Mouse (Mus musculus) thymus, postnatal 25 days (tissue): ENCODE measurements around the gene Lama5.

ENCODE experiments used
- DNase-seq: peaks from one replicate; pipeline ENCODE4 v3.0.0; 2022

The Lama5 gene

DNA sequence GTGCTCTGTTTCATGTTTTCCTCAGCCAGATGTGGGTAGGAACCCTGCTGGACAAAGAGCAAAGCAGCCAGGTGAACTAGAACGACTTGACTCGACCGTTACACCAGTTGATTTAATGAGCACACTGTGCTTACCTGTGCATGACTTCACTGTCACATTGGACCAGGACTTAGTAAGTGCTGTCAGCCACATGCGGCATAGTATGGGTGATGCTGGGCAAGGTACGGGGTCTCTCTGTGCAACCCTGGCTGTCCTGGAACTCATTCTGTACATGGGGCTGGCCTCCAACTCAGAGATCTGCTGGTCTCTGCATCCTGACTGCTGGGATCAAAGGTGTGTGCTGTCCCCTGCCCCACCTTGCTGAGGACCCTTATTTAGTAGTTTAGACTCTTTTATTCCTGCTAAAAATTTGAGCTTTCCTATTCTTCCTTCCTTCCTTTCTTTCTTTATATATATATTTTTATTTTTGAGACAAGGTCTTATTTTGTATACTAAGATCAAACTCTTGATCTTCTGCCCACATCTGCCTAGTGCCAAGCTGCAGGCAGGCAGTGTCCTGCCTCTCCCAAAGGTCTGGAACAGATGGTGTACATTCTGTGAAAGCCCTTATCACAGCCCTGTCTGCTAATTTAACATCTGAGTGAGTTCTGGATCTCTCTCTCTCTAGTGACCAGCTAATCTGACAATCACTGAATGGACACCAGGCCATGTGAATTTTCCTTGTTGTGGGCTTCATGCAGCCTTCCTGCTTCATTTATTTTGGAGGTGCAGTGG, 29.0 kb upstream of the Lama5 start:
- no peak for DNase-seq

DNA sequence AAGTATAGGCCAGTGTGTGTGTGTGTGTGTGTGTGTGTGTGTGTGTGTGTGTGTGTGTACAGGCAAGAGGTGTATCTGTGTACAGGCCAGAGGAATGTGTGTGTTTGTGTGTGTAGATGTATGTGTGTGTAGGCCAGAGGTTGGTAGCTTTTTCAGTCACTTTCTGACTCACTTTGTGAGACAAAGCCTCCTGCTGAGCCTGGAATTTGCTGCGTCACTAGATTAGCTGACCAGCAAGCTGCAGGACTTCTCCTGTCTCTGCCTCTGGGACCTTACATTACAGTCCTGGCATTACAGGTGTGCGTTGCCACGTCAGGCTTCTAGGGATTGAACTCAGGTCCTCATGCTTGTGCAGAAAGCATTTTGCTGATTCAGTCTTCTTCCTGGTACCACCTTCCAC, 26.2 kb upstream of the Lama5 start:
- no peak for DNase-seq

DNA sequence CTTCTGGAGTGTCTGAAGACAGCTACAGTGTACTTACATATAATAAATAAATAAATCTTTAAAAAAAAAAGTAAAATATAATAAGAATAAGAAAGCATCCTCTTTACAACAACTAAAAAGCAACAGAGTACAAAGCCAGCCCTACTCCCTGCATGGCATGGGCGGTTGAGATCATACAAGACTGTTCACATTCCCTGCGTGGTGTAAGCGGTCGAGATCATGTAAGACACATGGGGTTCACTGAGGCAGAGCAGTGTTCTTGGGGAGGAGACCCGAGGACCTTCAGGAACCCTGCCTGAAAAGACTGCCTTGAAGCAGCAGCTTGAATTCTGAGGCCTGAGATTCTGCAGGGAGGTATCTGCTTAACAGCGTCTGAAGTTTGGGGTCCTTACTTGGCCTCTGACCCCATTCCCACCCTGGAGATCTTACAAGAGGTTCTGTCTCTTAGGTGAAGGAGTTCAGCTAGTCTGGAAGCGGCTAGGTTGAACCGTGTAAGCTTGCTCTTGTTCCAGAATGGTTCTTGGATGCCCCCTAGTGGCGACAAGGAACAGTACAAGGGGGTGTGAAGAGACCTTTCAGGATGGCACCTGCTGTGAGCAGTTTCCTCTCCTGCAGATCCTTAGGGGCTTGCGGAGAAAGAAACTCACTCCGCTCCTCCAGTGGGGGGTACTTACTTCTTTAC, 25.4 kb upstream of the Lama5 start:
- DNase-seq, result peak; percentile 75

DNA sequence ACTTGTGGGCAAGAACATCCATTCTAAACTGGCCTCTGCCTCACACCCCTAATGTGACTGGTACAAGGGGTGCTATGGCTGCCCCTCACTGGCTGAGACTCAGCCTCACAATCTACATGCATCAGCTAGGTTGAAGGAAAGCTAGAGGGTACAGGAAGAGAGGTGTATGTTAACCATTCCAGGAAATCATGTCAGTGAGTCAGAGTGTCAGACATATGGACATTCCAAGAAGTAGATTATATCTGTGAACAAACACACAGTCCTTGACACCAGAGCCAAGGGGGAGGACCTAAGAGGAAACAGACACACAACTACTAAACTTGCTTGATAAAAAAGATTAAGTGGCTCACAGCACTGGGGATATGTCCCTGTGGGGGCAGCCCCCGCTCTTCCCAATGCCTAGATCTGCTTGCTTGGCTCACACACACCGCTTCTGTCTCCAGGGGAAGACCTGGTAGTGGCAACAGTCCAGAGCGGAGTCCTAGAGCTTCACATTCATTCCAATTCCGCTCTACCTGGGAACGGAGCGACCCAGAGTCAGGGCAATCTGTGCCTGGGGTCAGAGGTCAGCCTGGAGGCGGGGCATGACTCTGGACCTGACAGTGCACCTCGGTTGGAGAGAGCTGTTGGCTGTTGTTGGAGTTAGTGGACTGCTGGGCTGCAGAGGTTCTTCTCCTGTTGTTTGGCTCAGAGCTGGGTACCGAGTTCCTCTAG, 23.4 kb upstream of the Lama5 start:
- no peak for DNase-seq

GRCm38 (mm10) chr2:180247916-180248315, 22.3 kb upstream of the Lama5 start:
- no peak for DNase-seq

DNA sequence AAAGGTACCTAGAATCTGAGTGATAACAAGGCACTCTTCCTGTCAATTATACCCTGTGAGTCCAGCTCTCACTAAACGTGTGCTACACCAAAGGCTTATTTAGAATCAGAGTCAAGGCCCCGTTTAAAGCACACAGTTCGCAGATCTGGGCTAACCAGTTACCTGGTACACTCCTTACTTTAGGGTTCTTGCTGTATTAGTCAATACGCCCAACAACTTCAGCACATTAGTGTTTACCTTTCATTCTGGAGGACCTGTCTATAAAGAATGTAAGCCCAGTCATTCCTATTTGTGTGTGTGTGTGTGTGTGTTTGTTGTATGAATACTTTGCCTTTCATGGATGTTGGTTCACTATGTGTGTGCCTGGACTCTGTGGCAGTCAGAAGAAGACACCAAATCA, 17.4 kb upstream of the Lama5 start:
- DNase-seq, result no peak

DNA sequence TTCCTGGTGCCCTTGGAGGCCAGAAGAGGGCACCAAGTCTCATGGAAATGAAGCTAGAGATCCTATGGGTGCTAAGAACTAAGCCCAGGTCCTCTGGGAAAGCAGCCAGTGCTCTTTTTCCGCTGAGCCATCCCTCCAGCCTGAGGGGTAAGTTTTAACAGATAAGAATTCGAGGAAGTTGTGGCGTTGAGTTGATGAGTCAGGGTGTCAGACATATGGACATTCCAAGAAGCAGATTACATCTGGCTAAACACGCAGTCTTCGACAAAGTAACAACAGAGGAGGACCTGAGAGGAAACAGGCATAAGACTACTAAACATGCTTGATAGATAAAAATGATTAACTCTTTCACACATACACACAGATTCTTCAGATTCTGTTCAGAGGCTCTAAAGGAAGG, 12.9 kb upstream of the Lama5 start:
- no peak for DNase-seq

GRCm38 (mm10) chr2:180237601-180238345, 12.1 kb upstream of the Lama5 start:
- DNase-seq, result no peak

- DNase-seq, result no peak
Measured at GRCm38 (mm10) chr2:180236930-180237329, 11.3 kb upstream of the Lama5 start.

- DNase-seq, result no peak
Measured at GRCm38 (mm10) chr2:180236500-180236899, 10.8 kb upstream of the Lama5 start.

DNA sequence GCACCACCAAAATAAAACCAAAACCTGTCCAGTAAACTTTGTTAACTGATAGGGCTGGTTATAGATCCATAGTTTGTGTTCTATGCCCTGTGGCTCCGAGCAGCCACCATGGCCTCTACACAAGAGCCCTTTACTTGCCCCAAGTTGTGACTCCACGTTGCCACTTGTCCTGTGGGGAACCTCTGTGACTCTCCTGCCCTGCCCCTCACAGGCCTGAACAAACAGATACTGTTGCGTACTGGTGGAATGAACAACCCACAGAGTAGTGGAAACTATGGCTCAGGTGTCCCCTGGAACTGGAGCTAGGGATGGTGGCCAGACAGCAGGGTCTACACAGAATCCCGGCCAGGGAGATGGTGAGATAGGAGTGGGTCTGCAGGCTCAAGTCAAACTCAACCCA, 10.1 kb upstream of the Lama5 start:
- DNase-seq, result no peak

DNA sequence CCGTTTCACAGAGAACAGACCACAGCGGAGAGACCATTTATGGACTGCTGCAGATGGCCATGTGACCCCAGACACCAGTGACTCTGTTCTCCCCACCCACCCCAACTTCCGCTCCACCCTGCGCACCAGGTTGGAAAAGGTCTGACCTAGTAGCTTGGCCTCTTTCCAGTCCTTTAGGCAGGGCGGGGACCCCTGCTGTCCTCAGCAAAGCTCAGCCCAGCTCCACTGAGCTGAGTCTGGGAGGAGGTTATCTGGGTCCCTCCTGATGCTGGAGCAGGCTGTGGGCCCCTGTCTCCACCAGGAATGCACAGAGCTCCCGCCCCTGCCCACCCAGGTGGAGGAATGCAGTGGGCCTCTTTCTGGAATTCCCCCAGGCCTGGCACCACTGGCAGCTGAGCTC, 9.3 kb upstream of the Lama5 start:
- DNase-seq, result no peak

DNA sequence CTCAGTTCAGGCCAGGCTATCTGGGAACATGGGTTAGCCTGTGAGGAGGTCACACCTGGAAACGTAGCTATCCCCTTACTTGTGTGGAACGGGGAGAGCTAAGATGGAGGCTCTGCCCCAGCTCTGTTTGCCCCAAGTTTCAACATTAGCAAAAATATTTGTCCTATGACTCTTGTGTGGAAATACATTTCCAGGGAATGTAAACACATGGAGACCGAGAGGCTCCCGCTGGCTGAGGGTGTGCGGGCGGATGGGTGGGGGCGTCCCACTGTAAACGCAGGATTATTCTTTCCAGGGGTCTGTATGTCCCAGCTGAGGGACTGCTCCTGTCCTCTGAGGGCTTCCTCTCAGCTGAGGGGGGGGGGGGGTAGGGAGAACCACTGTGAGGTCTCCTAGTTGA, 8.7 kb upstream of the Lama5 start:
- no peak for DNase-seq

GRCm38 (mm10) chr2:180233101-180233904, 7.6 kb upstream of the Lama5 start:
- no peak for DNase-seq

- DNase-seq, result no peak
Measured at GRCm38 (mm10) chr2:180230482-180230881, 4.8 kb upstream of the Lama5 start.

DNA sequence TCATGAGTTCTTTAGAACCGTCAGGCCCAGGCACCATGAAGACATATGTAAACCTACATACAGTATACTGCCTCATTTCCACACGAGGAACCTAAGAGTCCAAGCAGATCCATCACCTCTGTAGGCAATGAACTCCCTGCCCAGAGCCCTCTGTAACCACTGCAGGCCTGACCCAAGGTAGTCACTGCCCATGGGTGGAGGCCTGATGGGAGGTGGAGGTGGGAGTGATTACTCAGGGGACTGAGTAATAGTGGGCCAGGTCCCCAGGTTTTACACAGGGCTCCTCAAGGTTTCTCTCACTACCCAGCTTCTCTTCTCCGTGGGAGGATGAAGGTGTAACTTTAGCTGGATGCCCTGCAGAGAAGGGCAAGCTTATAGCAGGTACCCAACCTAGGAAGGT, 3.5 kb upstream of the Lama5 start:
- DNase-seq, result no peak

DNA sequence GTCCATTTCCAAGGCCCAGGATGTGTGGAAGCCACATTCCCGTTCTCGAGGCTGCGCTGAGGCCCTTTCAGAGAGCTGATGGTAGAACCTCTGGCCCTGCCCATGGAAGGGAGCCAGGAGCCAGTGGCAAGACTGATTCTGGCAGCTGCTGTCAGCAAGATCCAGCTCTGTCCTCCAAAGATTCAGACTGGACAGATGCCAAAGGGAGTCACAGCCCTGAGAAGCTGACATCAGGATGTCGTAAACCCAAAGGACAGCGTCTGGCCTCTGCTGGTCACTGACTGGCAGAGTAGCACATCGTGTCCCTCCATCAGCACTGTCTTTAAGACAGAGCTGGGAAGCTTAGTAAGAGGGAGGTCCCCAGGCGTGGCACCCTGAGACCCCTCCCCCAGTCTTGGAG, 2.9 kb upstream of the Lama5 start:
- DNase-seq, result no peak

GRCm38 (mm10) chr2:180228060-180228458, 2.4 kb upstream of the Lama5 start:
- no peak for DNase-seq

DNA sequence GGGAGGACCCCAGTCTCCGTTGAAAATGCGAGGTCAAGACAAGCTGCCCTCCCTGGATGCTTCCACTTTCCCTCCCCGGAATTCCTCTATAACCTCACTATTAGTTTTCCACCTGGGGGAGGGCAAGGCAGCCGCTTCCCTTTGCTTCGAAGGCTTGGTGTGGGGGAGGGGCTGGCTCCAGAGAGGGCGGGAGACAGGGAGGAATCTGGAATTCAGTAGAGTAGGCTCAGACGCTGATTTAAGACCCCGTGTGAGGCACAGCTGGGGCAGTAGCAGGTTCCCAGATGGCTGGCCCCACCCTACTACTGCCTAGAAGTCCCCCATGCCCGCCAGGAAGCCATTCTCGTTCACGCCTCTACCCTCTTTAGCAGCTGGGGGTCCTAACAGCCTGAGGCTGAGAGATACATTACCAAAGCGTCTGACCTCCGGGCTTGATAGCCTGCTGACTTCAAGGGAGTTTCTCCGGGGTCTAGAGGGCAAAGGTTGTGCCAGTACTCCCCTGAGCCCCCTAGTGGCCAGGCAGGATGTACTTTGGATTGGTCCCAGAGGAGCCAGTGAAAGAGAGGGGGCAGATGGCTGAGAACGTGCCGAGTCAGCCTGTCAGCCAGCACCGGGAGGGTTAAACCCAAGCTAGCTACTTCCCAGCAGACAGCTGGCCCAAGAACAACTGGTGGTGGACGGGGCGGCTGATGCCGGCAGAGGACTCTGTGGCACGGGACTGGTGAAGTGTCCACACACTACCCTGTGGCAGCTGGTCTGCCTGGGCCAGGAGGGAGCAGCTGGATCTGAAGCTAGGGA, 1.8 kb upstream of the Lama5 start:
- peak; percentile 50 for DNase-seq

GRCm38 (mm10) chr2:180225044-180225761, 456 bp downstream of the Lama5 start:
- no peak for DNase-seq

DNA sequence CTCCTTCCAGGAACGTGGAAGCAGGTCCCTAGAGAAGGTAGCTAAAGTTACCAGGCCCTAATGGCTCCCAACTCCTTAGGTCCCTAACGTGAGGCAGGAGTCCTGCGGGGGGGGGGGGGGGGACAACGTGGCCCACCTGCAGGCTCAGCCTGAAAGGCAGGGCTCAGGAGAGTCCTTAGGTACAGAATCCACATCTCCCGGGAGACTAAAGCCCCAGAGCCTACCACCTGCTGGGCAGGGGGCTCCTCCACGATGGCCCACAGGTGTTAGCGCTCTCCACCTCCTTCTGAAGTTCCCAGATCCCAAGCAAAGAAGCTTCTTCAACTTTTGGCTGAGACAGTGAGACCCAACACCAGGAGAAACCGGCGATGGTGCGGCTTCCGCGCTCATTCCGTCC, 1.0 kb downstream of the Lama5 start:
- no peak for DNase-seq
